Mouse (Mus musculus) MEL (cell line): ENCODE data around the gene Erc2. TPM values are rescaled to one million over a fixed set of nuclear protein-coding genes. Genes with fewer than 3 reads are reported as not detected.

Source experiments
- DNase-seq: peaks from one replicate; pipeline ENCODE4 v3.0.0; 2011; ENCODE audit warnings: low read depth, low spot score
- H3K27ac ChIP-seq: 2 replicates; pipeline ENCODE4 v1.5.1; 2012; ENCODE audit warnings: low read depth, mild to moderate bottlenecking, control low read depth, low read length, moderate library complexity; ENCODE audit not compliant: control insufficient read depth
- H3K27me3 ChIP-seq, 2 experiments: fragments of 150-350 bp in 1 of 2; sonication (generic) in 1 of 2; 2 replicates each; pipeline ENCODE4 v1.6.1; 2012; ENCODE audit warnings: low read length in 2 of 2, mild to moderate bottlenecking in 2 of 2, improper control_type of control experiment in 1 of 2, moderate library complexity in 1 of 2; ENCODE audit not compliant: insufficient read depth in 2 of 2, control insufficient read depth in 1 of 2
- H3K36me3 ChIP-seq, 2 experiments: 2 replicates each; pipeline ENCODE4 v1.6.1; 2012 to 2014; ENCODE audit warnings: low read length in 2 of 2, improper control_type of control experiment in 1 of 2, inconsistent platforms in 1 of 2, mild to moderate bottlenecking in 1 of 2; ENCODE audit not compliant: insufficient read depth in 2 of 2, control insufficient read depth in 1 of 2
- H3K4me1 ChIP-seq, 2 experiments: fragments of 150-350 bp in 1 of 2; sonication (generic) in 1 of 2; 2 replicates each; pipeline ENCODE4 v1.6.1; 2012; ENCODE audit warnings: low read length in 2 of 2, improper control_type of control experiment in 1 of 2, mild to moderate bottlenecking in 1 of 2; ENCODE audit not compliant: insufficient read depth in 2 of 2, control insufficient read depth in 1 of 2
- H3K4me3 ChIP-seq, 2 experiments: fragments of 150-350 bp in 1 of 2; sonication (generic) in 1 of 2; 2 replicates each; pipeline ENCODE4 v1.5.1; 2012; ENCODE audit warnings: low read depth in 2 of 2, low read length in 2 of 2, mild to moderate bottlenecking in 2 of 2, moderate library complexity in 2 of 2, control low read depth in 1 of 2, improper control_type of control experiment in 1 of 2; ENCODE audit not compliant: control insufficient read depth in 1 of 2, insufficient read depth in 1 of 2
- H3K79me2 ChIP-seq: 2 replicates; pipeline ENCODE4 v1.6.1; 2012; ENCODE audit warnings: mild to moderate bottlenecking, low read length, moderate library complexity; ENCODE audit not compliant: control insufficient read depth, poor library complexity, insufficient read depth
- H3K9ac ChIP-seq: 2 replicates; pipeline ENCODE4 v1.6.1; 2012; ENCODE audit warnings: low read depth, mild to moderate bottlenecking, control low read depth, low read length, moderate library complexity; ENCODE audit not compliant: control insufficient read depth, poor library complexity, severe bottlenecking
- H3K9me3 ChIP-seq: fragments of 150-350 bp; sonication (generic); replicated peaks from 2 replicates; pipeline ENCODE4 v1.6.1; 2012; ENCODE audit warnings: mild to moderate bottlenecking, low read length, improper control_type of control experiment, moderate library complexity; ENCODE audit not compliant: insufficient read depth
- BHLHE40 ChIP-seq: IDR thresholded peaks from 2 replicates; pipeline ENCODE4 v1.6.1; 2012; ENCODE audit warnings: low read depth, mild to moderate bottlenecking, inconsistent platforms, low read length, improper control_type of control experiment, borderline replicate concordance
- CHD1 ChIP-seq: IDR thresholded peaks from 2 replicates; pipeline ENCODE4 v1.6.1; 2012; ENCODE audit warnings: low read depth, mild to moderate bottlenecking, inconsistent platforms, low read length, improper control_type of control experiment
- CTCF ChIP-seq, 3 experiments: IDR thresholded peaks in 2 of 3; conservative IDR thresholded peaks in 1 of 3; 2 replicates each; pipeline ENCODE4 v1.5.1; 2011 to 2012; ENCODE audit warnings: low read length in 3 of 3, low read depth in 2 of 3, mild to moderate bottlenecking in 2 of 3, improper control_type of control experiment in 1 of 3, inconsistent platforms in 1 of 3, mixed read lengths in 1 of 3, moderate library complexity in 1 of 3; ENCODE audit not compliant: control insufficient read depth in 1 of 3, insufficient read depth in 1 of 3, poor library complexity in 1 of 3, severe bottlenecking in 1 of 3
- GATA1 ChIP-seq: IDR thresholded peaks from 2 replicates; pipeline ENCODE4 v1.6.1; 2011; ENCODE audit warnings: low read depth, low read length, improper control_type of control experiment
- HCFC1 ChIP-seq: IDR thresholded peaks from 2 replicates; pipeline ENCODE4 v1.6.1; 2012; ENCODE audit warnings: low read depth, mild to moderate bottlenecking, inconsistent platforms, low read length, improper control_type of control experiment, moderate library complexity
- JUND ChIP-seq: IDR thresholded peaks from 2 replicates; pipeline ENCODE4 v1.6.1; 2011; ENCODE audit warnings: low read depth, mild to moderate bottlenecking, improper control_type of control experiment, low read length
- KAT2A ChIP-seq: conservative IDR thresholded peaks from 2 replicates; pipeline ENCODE4 v1.6.1; 2012; ENCODE audit warnings: low read depth, low read length, improper control_type of control experiment, inconsistent platforms
- MAZ ChIP-seq: IDR thresholded peaks from 2 replicates; pipeline ENCODE4 v1.6.1; 2012; ENCODE audit warnings: low read depth, mild to moderate bottlenecking, inconsistent platforms, low read length, improper control_type of control experiment
- MEF2A ChIP-seq: IDR thresholded peaks from 2 replicates; pipeline ENCODE4 v1.6.1; 2014; ENCODE audit warnings: low read depth, mild to moderate bottlenecking, inconsistent platforms, low read length, improper control_type of control experiment; ENCODE audit not compliant: poor library complexity, insufficient replicate concordance, severe bottlenecking; ENCODE audit errors: extremely low read depth
- MXI1 ChIP-seq: IDR thresholded peaks from 2 replicates; pipeline ENCODE4 v1.6.1; 2011; ENCODE audit warnings: mild to moderate bottlenecking, low read depth, low read length, improper control_type of control experiment
- MYB ChIP-seq: IDR thresholded peaks from 2 replicates; pipeline ENCODE4 v1.6.1; 2011; ENCODE audit warnings: mild to moderate bottlenecking, low read depth, low read length, improper control_type of control experiment
- MYC ChIP-seq: IDR thresholded peaks from 2 replicates; pipeline ENCODE4 v1.6.1; 2011; ENCODE audit warnings: low read depth, mild to moderate bottlenecking, low read length, improper control_type of control experiment, moderate library complexity
- NELFE ChIP-seq: IDR thresholded peaks from 2 replicates; pipeline ENCODE4 v1.6.1; 2011; ENCODE audit warnings: low read depth, low read length, improper control_type of control experiment
- POLR2AphosphoS5 ChIP-seq: IDR thresholded peaks from 2 replicates; pipeline ENCODE4 v1.6.1; 2012; ENCODE audit warnings: low read depth, borderline replicate concordance, mild to moderate bottlenecking, inconsistent platforms, low read length, moderate library complexity, mixed read lengths
- RAD21 ChIP-seq: IDR thresholded peaks from 2 replicates; pipeline ENCODE4 v1.6.1; 2011; ENCODE audit warnings: mild to moderate bottlenecking, low read depth, low read length, improper control_type of control experiment
- SIN3A ChIP-seq: IDR thresholded peaks from 2 replicates; pipeline ENCODE4 v1.6.1; 2012; ENCODE audit warnings: low read length, improper control_type of control experiment, inconsistent platforms
- SMC3 ChIP-seq: IDR thresholded peaks from 2 replicates; pipeline ENCODE4 v1.6.1; 2011; ENCODE audit warnings: low read depth, low read length, improper control_type of control experiment
- TBP ChIP-seq: IDR thresholded peaks from 2 replicates; pipeline ENCODE4 v1.8.0; 2011; ENCODE audit warnings: low read depth, low read length, improper control_type of control experiment
- TCF12 ChIP-seq: IDR thresholded peaks from 2 replicates; pipeline ENCODE4 v1.6.1; 2014; ENCODE audit warnings: low read depth, mild to moderate bottlenecking, inconsistent platforms, low read length, improper control_type of control experiment, moderate library complexity
- USF1 ChIP-seq: IDR thresholded peaks from 2 replicates; pipeline ENCODE4 v1.6.1; 2014; ENCODE audit warnings: low read depth, mild to moderate bottlenecking, inconsistent platforms, low read length, improper control_type of control experiment, moderate library complexity
- USF2 ChIP-seq, 2 experiments: IDR thresholded peaks; 2 replicates each; pipeline ENCODE4 v1.6.1; 2011 to 2012; ENCODE audit warnings: improper control_type of control experiment in 2 of 2, low read length in 2 of 2, borderline replicate concordance in 1 of 2, inconsistent platforms in 1 of 2, low read depth in 1 of 2, mild to moderate bottlenecking in 1 of 2; ENCODE audit not compliant: insufficient read depth in 1 of 2
- ZKSCAN1 ChIP-seq: IDR thresholded peaks from 2 replicates; pipeline ENCODE4 v1.6.1; 2012; ENCODE audit warnings: low read depth, mild to moderate bottlenecking, inconsistent platforms, low read length, improper control_type of control experiment, moderate library complexity
- ZNF384 ChIP-seq: IDR thresholded peaks from 2 replicates; pipeline ENCODE4 v1.6.1; 2012; ENCODE audit warnings: low read depth, mild to moderate bottlenecking, inconsistent platforms, low read length, improper control_type of control experiment
- polyA plus RNA-seq, 2 experiments: library from polyadenylated mRNA; stranded (reverse) in 1 of 2; unstranded in 1 of 2; fragments of >175 nt in 1 of 2; fragments of >200 nt in 1 of 2; gene quantifications; 2 replicates each; pipeline versions ENCODE4 v1.2.1 to v1.2.4; 2012; ENCODE audit warnings: low replicate concordance in 2 of 2, low read depth in 1 of 2; ENCODE audit not compliant: insufficient read length in 2 of 2, insufficient read depth in 1 of 2, missing spikeins in 1 of 2
- total RNA-seq: library from RNA; depleted of rRNA; stranded (reverse); fragments of 300-350 nt; gene quantifications from 2 replicates; pipeline ENCODE4 v1.2.3, GENCODE M21; 2012

Erc2 gene
- total and polyA plus RNA-seq, 3 experiments, result not detected

GRCm38 (mm10) chr14:28494273-28494672, 872.0 kb downstream of the Erc2 start:
- no peak for DNase-seq
- no peaks in the 10 kb centered on the region for H3K79me2 ChIP-seq
- H3K9me3 ChIP-seq, result no peaks in the 10 kb centered on the region
- TF ChIP-seq RAD21 (no peak), MXI1 (no peak), TCF12 (no peak), KAT2A (no peak), BHLHE40 (no peak)
- no peaks in the 10 kb centered on the region for H3K27me3 ChIP-seq
- no peak overlapping the region for H3K27ac ChIP-seq
- no peak overlapping the region for H3K9ac ChIP-seq
- no peaks in the 10 kb centered on the region for H3K36me3 ChIP-seq
- H3K4me1 ChIP-seq, result no peaks in the 10 kb centered on the region
- H3K4me3 ChIP-seq, result no peak overlapping the region

GRCm38 (mm10) chr14:28501216-28501878, 879.1 kb downstream of the Erc2 start:
- TF ChIP-seq ZKSCAN1 (no peak), TBP (no peak), MEF2A (no peak), TCF12 (no peak), USF2 (IDR thresholded peaks at IDR 0.05; ENCODE audit: borderline replicate concordance in 1 of 2, insufficient read depth in 1 of 2, low read depth in 1 of 2, low read length in 2 of 2) (no peak), MYC (no peak), RAD21 (no peak), ZNF384 (no peak), JUND (no peak), SMC3 (no peak), MAZ (no peak), NELFE (no peak), HCFC1 (no peak), CHD1 (no peak), POLR2AphosphoS5 (no peak), USF1 (no peak), SIN3A (no peak), MYB (no peak), CTCF (IDR thresholded peaks at IDR 0.05 in 2 of 3, conservative IDR thresholded peaks at IDR 0.05 in 1 of 3; ENCODE audit: control insufficient read depth in 1 of 3, insufficient read depth in 1 of 3, low read depth in 2 of 3, low read length in 3 of 3, poor library complexity in 1 of 3, severe bottlenecking in 1 of 3) (no peak), GATA1 (no peak)
- H3K27me3 ChIP-seq, result no peaks in the 10 kb centered on the region
- no peaks in the 10 kb centered on the region for H3K4me1 ChIP-seq
- no peaks in the 10 kb centered on the region for H3K79me2 ChIP-seq
- no peak overlapping the region for H3K9ac ChIP-seq
- H3K27ac ChIP-seq, result no peak overlapping the region
- H3K9me3 ChIP-seq, result no peaks in the 10 kb centered on the region
- H3K4me3 ChIP-seq, result no peak overlapping the region
- H3K36me3 ChIP-seq, result no peaks in the 10 kb centered on the region
- DNase-seq, result no peak
